Mouse (Mus musculus): ENCODE results near the gene Ccnl1.

GRCm38 (mm10) chr3:65912217-65912616 lies 45.8 kb downstream of the Ccnl1 start:
- TF ChIP-seq CTCF (IDR thresholded peaks at IDR 0.05; ENCODE audit: low read depth, low read length) (no peak), POLR2A (IDR thresholded peaks at IDR 0.05; ENCODE audit: extremely low read depth, insufficient read depth, low read length) (no peak)
